Mouse (Mus musculus) layer of hippocampus, adult 18-20 months (tissue): ENCODE results near the gene Angpt4. TPM values are rescaled to one million over a fixed set of nuclear protein-coding genes. Genes with fewer than 3 reads are reported as not detected.

Source experiments
- DNase-seq, 2 experiments: peaks; one replicate each; pipeline ENCODE4 v3.0.0; 2022; ENCODE audit warnings: low spot score in 2 of 2
- total RNA-seq, 2 experiments: library from RNA; stranded (reverse); gene quantifications; 2 replicates each; pipeline ENCODE4 v1.2.3; 2021

Angpt4 gene
- total RNA-seq, 2 experiments from 2014 or later: not detected

DNA sequence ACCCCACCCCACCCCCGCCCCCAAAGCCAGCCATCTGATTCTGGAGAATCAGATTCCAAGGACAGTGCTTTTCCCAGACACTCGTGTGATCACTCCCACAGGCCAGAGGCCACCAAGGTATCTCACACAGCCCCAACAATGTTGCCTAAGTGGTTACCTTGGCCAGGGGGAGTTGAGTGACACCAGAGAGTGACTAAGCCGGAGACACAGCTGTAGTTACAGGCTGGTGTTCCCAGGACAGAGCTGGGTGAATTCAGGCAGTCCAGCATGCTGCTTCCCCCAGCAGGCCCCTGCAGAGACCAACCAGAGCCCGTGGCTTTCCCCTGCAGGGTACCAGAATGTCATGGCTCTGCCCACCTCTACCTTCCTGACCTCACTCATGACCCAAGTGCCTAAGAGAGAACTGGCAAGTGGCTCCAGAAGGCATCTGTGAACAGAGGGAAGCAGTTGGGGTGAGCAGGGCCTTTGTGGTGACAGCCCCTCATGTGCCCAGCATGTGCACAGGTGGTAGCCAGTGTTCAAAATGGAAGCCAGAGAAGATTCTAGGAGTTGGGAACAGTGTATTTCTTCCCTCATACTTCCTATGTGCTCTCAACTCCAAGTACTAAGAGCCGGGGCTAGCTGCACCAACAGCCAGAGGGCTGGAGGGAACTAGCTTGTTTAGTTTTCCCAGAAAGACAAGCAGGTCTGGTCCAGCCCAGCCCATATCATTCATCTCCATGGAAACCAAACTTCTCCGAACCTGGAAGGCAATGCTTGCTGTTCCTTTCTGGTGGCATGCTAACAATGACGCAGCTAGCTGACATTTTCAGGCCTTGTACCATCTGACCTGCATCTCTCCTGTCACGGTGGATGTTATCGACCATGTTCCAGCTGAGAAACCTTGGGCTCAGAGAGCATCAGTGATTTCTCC is 50.5 kb downstream of the Angpt4 start:
- DNase-seq: no peak

GRCm38 (mm10) chr2:151962474-151962873 is 51.5 kb downstream of the Angpt4 start:
- peak; percentile 73 to 89 for DNase-seq

GRCm38 (mm10) chr2:151963319-151963718 is 52.3 kb downstream of the Angpt4 start:
- no peak for DNase-seq

- no peak for DNase-seq
These were observed 53.0 kb downstream of the Angpt4 start for GRCm38 (mm10) chr2:151964052-151964451.

- no peak for DNase-seq
These were observed 56.3 kb downstream of the Angpt4 start for GRCm38 (mm10) chr2:151967176-151967750.

DNA sequence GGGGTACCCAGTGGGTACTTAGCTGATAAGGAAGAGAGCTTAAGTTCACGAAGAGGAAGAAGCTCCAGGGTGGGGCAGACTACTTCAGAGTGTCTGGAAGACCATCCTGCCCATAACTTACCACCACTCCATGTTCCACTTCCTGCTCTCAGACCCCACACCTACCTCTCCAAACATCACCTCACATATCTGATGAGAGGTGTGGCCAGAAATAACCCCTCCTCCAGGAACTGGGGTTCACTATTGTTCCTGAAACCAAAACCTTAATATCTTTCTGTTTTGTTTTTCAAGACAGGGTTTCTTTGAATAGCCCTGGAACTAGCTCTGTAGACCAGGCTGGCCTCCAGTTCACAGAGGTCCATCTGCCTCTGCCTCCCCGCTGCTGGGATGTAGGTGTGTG is 56.8 kb downstream of the Angpt4 start:
- no peak for DNase-seq

GRCm38 (mm10) chr2:151968451-151968850 is 57.4 kb downstream of the Angpt4 start:
- no peak for DNase-seq

DNA sequence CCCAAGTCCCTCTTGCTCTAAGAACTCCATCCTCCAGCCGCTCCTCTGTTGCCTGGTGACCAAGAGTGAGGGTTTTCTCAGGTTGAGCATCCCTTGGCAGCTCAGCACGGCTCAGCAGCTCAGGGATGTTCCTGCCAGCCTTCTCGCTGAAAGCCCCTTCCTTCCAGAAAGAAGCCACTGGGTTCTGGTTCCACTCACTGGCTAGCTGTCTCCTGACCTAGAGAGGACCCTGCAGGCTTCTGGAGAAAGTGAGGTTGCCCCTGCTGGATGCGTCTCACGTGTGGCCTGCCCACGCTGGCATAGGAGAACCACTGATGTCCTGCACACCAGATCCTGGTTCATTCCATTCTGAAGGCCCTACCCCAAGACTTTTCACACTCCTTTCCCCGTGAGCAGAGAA is 58.0 kb downstream of the Angpt4 start:
- DNase-seq: no peak

DNA sequence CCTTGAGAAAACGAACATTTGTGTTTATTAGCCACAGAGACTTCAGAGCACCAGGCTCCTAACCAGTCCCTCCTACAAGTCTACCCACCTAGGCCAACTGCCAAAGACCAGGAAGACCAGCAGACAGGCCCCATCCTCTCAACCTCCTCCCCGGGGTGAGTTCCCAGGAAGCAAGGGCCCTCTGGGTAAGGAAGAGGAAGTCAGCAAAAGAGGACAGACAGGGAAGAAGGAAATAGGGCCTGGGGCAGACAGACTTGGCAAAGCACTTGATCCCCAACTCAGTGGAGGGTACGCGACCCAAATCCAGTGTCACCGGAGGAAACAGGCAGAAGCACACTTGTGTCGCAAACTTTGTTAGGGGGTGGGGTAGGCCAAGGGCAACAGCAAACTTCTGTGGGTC is 58.4 kb downstream of the Angpt4 start:
- DNase-seq: no peak

DNA sequence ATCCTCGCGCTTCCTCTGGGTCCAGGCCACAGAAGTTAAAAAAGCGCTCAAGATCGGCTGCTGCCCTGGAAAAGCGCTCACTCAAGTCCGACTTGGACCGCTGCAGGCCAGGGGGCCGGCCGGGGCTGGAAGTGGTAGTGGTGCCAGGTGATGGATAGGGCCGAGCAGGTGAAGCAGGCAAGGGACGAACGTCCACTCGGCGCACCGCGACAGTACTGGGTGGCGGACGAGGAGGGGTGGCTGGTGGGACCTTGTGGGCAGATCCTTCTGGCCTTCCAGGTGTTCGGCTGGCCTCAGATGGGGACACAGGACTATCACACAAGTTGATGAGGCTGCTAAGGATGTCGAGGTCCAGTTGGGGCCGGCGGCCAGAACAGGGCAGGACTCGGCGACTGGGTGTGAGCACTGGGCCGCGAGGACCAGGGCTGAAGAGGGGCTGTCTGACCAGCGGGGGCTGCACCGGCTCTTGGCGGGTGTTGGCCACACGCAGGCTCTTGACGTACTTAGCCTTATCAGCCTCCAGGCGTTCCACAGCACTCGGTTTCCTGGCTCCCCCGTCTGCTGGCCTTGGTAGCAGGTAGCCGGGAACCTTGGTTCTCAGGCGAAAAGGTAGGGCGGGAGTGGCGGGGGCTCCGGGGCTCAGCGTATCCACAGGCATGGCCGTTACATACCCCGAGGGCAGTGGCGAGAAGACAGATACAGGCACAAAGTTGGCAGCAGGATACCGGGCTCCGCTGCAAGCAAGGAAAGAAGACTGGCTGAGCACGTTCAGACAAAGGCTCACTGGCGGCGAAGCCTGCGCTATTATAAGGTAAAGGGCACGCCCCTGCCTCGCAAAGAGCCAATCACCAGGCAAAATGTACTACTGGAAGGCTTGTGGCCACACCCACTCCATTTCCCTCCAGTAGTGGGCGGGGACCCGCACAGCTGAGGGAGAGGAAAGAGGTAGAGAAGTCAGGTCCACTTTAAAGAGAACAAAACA is 59.5 kb downstream of the Angpt4 start:
- DNase-seq: peak; percentile 48 to 79

- no peak for DNase-seq
These were observed 60.7 kb downstream of the Angpt4 start for GRCm38 (mm10) chr2:151971748-151972147.

GRCm38 (mm10) chr2:151972880-151973594 is 62.0 kb downstream of the Angpt4 start:
- DNase-seq: no peak

DNA sequence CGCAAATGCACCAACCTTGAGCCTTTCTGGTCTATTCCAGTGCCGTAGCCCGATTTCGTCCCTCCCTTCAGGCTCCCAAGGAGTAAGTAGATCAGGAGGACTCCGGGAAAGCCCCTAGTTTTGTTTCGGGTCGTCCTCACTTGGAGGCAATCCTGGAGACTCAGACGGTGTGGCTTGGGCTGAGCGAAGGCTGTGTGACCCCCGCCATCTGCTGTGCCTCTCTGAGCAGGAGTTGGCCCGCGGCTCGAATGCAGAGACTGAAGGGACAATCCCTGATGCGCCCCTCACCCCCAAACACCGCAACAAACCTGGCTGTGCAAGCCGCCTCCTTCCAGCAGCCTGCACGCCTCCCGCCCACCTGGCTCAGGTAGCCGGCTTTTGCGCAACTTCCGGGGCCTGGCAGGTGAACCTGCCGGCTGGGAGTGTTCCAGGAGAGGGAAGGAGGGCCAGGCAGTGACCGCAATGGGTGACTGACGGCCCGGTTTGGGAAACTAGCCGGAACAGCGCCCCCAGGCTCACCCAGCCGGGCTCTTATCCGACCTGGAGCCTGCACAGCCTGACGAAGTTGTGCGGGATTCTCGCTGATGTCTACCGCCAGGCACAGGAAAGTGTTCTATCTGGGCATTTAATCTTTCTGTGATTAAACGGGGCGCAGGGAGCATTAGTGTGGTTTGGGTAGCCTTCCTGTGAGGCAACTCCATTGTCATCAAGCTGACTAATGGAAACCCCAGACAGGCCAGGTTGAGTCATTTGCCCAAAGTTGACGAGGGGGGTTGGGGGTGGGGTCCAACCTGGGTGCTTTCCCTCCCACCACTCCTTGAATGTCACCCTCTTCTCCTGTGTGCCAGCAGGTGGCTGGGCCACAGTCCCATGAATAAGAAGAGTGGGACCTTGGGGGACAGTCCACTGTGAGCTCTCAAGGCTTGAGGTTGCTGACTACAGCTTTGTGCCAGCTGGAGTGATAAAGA is 62.9 kb downstream of the Angpt4 start:
- no peak for DNase-seq

DNA sequence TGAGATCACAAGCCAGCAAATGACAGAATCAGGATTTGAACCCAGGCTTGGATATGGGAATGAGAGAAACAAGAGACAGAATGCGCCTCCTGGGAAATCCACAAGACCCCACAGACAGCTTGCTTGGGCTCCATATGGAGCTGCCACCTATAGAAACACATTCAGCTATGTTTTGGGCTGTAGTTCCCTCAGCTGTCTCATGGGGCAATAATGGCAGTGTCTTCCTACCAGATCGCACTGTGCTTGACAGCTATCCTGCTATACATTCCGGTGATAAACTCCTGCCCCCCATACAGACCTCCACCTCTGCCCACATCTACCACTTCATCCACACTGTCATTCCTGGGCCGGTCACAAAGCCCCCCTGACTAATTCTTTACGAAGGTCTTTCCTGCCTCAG is 64.3 kb downstream of the Angpt4 start:
- DNase-seq: no peak

GRCm38 (mm10) chr2:151976067-151976466 is 65.1 kb downstream of the Angpt4 start:
- DNase-seq: no peak

DNA sequence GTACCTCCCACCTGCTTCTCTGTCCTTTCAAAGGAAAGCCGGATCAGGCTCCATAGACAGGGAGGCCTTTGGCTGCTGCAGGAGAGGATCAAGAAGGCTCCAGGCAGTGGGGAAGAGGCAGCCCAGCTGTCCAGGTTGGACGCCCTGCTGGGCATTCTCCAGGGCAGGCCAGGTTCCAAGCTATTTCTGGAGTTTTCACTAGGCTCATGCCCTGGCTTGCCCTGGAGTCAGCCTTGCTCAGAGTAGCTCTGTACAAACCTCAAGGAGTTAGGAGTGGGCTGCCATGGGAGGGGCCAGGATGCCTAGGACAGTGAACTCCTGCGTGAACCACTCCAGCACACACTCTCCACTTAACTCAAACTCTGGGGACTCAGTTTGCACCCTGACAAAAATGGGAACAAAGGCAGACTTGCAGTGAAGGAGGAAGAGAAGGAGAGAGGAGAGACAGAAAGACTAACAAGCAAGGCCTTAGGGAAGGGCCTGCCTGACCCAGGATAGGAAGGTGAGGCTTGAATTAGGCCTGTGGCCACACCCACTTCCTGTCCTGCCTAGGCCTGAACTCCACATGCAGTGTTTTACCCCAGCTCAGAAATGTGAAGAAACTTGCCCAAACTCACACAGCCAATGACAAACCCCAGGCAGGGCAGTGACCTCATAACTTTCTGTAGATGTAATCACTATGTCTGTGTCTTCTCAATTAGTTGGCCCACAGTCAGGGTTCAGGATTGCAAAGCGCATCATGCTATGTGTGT is 66.9 kb downstream of the Angpt4 start:
- DNase-seq: no peak

- no peak for DNase-seq
These were observed 67.5 kb downstream of the Angpt4 start for GRCm38 (mm10) chr2:151978494-151978893.

GRCm38 (mm10) chr2:151979470-151980354 is 68.7 kb downstream of the Angpt4 start, which contains the start of gene Fam110a:
Gene Fam110a (minus strand): TSS chr2:151980219.
- peak; percentile 87 to 93 for DNase-seq
